Mouse (Mus musculus) gastrocnemius, adult 2 months (tissue): Measurements from ENCODE around the gene Clec11a. TPM values are rescaled to one million over a fixed set of nuclear protein-coding genes. Genes with fewer than 3 reads are reported as not detected.

Experiments used
- DNase-seq: peaks from one replicate; pipeline ENCODE4 v3.0.0; 2022
- H3K27ac ChIP-seq: fragments of 200-600 bp; 2 replicates; pipeline ENCODE4 v1.8.1; 2022; ENCODE audit warnings: mild to moderate bottlenecking
- H3K4me3 ChIP-seq: fragments of 200-600 bp; 2 replicates; pipeline ENCODE4 v1.8.1; 2022; ENCODE audit warnings: mild to moderate bottlenecking, moderate library complexity
- CTCF ChIP-seq: fragments of 200-600 bp; IDR thresholded peaks from 2 replicates; pipeline ENCODE4 v1.8.1; 2022; ENCODE audit warnings: antibody characterized with exemption, mild to moderate bottlenecking, moderate library complexity
- intact Hi-C: fragments of 180-260 bp; cut with DNase I; formaldehyde crosslinking; loops from one replicate; pipeline ENCODE4 v1.15.1; 2025
- long read RNA-seq, 2 experiments: library from polyadenylated mRNA; stranded (forward); transcript quantifications; one replicate each; pipeline ENCODE4 v2.0.0; 2021
- total RNA-seq, 2 experiments: library from RNA; stranded (reverse); gene quantifications; 2 replicates each; pipeline ENCODE4 v1.2.3; 2021

Gene Clec11a
- total RNA-seq, result 1 to 10 TPM in 1 of 2 experiments, under 1 TPM in 1; 0.59 to 2.2 TPM
- long read RNA-seq, experiment 1, partial matches to known transcripts, result 0 of 5 reads
- long read RNA-seq, experiment 1, other reads (novel, unspliced or antisense), result 3 of 5 reads
- long read RNA-seq, experiment 2, partial matches to known transcripts, result 0 of 1 reads
- long read RNA-seq, experiment 2, other reads (novel, unspliced or antisense), result 1 of 1 reads

DNA sequence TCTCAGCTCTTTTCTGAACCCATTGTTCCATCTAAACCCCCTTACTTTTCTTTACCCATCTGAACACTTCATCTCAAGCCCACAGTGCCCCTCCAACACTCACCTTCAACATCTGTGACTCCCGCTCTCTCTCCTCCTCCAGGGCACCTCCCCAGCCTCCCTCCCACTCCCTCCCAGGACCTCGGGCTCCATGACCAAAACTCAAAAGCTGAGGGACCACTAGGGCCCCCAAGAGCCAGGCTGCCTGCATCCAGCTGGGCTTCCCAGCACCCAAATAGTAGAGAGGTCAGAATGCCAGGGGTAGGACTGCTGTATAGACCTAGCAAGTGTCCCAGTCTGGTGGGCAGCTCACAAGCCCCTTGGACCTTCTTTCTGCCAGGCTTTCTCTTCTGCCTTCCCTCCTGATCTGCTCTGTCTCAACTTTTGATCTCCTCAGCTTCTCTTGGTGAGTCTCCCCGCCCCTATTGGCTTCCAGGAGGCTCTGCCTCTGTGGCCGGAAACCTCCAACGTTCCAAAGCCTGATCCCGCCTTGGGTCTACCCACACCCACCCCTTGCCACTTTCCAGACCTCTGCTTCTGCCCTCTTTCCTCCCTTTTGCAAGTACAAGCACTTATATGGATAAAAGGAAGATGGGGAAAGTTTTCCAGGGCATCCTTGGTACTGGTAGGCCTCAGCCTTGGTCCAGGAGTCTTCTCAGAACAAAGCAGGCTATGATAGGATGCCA is at the start of gene Clec11a:
TSS of gene Clec11a (minus strand) at position 387 of the 725 bp plus-strand sequence.
- TF ChIP-seq CTCF, result no peak
- Histone ChIP-seq H3K4me3 (peak within 1 kb of the TSS; percentile 82), H3K27ac (peak within 1 kb of the TSS; percentile 97)
- peak; percentile 46 for DNase-seq
- intact Hi-C loops, result loop anchor here (5.0 kb wide), 1 partner anchor 44 kb away; the partner anchor contains the start of gene Gm15517

DNA sequence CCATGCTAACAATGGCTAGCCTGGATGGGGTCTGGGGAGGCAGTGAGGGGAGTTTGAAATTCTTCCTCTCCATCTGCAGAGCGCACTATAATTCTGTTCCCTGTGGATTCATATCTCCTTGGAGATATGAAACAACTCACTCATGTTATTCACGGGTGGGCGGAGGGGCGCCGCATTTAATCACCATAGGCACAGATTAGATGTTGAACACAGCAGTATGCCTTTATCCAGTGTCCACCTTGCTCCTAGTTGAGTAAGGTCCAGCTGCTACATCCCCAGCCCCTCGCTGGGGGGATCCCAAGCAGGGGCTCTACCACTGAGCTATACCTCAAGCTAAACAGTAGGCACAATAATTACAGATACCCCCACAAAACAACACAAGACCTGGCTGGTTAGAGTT is 48.7 kb upstream of the Clec11a start:
- Histone ChIP-seq H3K27ac (no peak overlapping the region), H3K4me3 (no peak overlapping the region)
- TF ChIP-seq CTCF, result no peak
- no peak for DNase-seq
- intact Hi-C loops, result no loop called here

DNA sequence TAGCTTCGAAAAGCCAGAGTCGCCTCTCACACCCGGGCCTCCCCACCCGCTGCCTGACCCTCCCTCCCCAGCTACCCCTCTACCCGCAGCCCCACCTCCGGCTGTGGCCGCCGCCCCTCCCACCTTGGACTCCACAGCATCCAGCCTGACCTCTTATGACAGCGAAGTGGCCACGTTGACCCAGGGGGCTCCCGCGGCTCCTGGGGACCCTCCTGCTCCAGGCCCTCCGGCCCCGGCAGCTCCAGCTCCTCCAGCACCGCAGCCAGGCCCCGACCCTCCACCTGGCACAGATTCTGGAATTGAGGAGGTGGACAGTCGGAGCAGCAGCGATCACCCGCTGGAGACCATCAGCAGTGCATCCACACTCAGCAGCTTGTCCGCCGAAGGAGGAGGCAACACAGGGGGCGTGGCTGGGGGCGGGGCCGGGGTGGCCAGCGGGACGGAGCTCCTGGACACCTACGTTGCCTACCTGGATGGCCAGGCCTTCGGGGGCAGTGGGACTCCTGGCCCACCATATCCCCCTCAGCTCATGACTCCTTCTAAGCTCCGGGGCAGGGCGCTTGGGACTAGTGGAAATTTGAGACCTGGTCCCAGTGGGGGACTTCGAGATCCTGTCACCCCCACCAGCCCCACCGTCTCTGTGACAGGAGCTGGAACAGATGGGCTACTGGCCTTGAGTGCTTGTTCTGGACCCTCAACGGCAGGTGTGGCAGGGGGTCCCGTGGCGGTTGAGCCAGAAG is 47.1 kb upstream of the Clec11a start:
- TF ChIP-seq CTCF, result no peak
- no peak for DNase-seq
- Histone ChIP-seq H3K4me3 (no peak overlapping the region), H3K27ac (no peak overlapping the region)
- intact Hi-C loops, result no loop called here

DNA sequence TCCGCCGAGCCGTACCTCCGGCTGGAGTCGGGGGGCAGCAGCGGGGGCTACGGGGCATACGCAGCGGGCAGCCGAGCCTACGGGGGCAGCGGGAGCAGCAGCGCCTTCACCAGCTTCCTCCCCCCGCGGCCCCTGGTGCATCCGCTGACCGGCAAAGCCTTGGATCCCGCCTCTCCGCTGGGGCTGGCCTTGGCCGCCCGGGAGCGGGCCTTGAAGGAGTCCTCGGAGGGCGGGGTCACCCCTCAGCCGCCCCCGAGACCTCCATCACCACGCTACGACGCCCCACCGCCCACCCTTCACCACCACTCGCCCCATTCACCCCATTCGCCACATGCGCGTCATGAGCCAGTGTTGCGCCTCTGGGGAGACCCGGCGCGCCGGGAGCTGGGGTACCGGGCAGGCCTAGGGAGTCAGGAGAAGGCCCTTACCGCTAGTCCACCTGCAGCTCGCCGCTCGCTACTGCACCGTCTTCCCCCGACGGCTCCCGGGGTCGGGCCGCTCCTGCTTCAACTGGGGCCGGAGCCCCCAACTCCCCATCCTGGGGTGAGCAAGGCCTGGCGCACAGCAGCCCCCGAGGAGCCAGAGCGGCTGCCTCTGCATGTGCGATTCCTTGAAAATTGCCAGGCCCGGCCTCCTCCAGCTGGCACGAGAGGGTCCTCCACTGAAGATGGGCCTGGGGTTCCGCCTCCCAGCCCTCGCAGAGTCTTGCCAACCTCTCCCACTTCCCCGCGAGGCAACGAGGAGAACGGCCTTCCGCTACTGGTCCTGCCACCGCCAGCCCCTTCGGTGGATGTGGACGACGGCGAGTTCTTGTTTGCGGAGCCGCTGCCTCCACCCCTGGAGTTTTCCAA is 46.3 kb upstream of the Clec11a start:
- no peak for TF ChIP-seq CTCF
- Histone ChIP-seq H3K27ac (no peak overlapping the region), H3K4me3 (no peak overlapping the region)
- intact Hi-C loops, result no loop called here
- no peak for DNase-seq

DNA sequence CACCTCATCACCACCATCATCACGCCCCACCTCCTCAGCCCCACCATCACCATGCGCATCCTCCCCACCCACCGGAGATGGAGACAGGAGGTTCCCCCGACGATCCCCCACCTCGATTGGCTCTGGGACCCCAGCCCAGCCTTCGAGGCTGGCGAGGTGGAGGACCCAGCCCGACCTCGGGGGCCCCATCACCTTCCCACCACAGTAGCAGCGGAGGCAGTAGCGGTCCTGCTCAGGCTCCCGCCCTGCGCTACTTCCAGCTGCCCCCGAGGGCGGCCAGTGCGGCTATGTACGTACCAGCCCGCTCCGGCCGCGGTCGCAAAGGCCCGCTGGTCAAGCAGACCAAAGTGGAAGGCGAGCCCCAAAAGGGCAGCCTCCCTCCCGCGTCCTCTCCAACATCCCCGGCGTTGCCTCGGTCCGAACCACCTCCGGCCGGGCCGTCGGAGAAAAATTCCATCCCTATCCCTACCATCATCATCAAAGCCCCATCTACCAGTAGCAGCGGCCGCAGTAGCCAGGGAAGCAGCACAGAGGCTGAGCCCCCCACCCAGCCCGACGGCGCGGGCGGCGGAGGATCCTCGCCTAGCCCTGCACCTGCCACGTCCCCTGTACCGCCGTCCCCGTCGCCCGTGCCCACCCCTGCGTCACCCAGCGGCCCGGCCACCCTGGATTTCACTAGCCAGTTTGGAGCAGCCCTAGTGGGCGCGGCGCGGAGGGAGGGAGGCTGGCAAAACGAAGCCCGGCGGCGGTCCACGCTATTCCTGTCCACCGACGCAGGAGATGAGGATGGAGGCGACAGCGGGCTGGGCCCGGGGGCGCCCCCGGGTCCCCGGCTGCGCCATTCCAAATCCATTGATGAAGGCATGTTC is 45.4 kb upstream of the Clec11a start:
- Histone ChIP-seq H3K4me3 (no peak overlapping the region), H3K27ac (no peak overlapping the region)
- no peak for DNase-seq
- TF ChIP-seq CTCF, result no peak
- intact Hi-C loops, result loop anchor here (1.0 kb wide), 1 partner anchor 90 kb away; no protein-coding TSS in a partner anchor

DNA sequence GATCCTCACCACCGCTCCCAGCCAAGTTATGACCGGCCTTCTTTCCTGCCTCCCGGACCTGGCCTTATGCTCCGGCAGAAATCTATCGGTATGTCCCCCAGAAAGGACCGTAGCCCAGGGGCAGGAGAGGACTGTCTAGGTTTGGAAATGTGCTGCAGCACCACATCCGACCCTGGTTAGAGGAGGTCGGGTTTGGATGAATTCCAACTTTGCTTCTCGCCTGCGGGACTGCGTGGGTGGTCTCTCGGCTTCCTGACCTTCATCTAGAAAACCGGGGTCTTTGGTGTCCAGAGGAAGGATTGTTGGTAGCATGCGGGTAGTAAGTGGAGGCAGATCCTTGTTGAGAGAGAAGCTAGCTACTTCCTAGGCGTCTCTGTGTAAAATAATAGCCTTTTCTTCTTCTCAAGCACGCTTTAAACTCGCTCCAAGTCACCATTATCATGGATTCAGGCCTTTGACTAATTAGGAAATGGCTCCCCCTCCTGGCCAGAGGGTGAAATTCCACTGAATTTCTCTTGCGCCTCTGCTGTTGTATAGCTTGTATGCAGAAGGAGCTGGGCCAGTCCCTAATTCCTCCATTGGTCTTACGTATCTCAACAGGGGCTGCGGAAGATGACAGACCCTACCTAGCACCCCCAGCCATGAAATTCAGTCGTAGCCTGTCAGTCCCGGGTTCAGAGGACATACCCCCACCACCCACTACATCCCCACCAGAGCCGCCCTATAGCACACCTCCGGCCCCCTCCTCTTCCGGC is 44.4 kb upstream of the Clec11a start:
- peak; percentile 89 for TF ChIP-seq CTCF
- intact Hi-C loops, result loop anchor here (1.0 kb wide), 1 partner anchor 89 kb away; no protein-coding TSS in a partner anchor
- peak; percentile 77 for DNase-seq
- Histone ChIP-seq H3K4me3 (peak overlapping the region; percentile 51), H3K27ac (no peak overlapping the region)

DNA sequence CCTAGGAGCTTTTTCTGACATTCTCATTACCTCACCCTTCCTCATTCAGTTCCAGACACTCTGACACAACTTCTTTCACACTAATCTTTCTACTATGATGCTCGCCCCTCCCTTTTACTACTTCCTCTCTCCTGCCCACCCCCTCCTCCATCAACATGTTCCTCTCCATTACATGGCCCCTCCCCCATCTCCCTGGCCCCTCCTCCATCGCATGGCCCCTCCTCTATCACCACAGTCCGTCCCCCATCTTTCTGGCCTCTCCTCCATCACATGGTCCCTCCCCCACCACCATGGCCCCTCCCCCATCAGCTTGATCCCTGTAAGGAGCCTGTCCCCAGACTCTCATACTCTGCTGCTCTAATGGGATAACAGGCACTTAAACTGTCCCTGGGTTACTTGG is 42.3 kb upstream of the Clec11a start:
- H3K4me3 ChIP-seq, result no peak overlapping the region
- no peak for DNase-seq
- H3K27ac ChIP-seq, result no peak overlapping the region
- TF ChIP-seq CTCF, result no peak
- intact Hi-C loops, result no loop called here

DNA sequence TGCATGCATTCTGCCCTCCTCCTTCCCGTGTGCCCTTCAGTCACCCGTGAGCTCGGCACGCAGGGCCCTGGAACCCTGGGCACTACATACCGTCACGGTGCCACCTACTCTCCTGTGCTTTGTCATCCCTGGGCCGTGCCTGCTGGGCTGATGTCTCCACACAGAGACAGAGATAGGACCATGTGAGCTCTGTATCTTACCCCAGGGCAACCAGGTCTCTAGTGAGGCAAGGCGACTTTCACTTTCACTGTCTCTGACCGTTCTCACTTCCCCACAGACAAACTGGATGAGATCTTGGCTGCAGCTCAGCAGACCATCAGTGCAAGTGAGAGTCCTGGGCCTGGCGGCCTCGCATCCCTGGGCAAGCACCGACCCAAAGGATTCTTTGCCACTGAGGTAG is 37.9 kb upstream of the Clec11a start:
- no peak overlapping the region for H3K27ac ChIP-seq
- no peak for TF ChIP-seq CTCF
- intact Hi-C loops, result no loop called here
- no peak for DNase-seq
- H3K4me3 ChIP-seq, result peak overlapping the region; percentile 30

DNA sequence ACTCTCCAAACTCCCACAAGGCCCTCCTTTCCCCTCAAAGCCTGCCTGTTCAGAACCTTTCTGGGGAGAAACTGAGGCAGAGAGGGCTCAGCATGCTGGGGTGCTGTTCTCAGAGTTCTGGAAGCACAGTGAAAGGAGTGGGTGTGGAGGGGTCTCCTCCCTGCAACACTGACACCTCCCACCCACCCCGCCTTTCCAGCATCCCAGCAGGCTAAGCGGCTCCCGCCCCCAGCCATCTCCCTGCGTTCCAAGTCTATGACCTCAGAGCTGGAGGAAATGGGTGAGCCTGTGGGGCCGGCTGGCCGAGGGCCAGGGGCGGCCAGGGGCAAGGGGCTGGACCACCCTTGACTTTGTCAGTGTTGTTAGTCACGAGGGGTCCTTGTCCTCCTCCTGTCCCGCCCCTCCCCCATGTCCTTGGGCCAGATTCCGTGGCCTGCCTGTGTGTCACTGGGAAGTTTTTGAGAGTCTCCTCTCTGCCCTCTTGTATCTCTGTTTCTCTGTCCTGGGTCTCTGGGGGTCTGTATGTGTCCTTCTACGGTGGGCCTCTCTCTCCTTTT is 36.8 kb upstream of the Clec11a start:
- Histone ChIP-seq H3K4me3 (no peak overlapping the region), H3K27ac (no peak overlapping the region)
- intact Hi-C loops, result no loop called here
- TF ChIP-seq CTCF, result no peak
- no peak for DNase-seq

DNA sequence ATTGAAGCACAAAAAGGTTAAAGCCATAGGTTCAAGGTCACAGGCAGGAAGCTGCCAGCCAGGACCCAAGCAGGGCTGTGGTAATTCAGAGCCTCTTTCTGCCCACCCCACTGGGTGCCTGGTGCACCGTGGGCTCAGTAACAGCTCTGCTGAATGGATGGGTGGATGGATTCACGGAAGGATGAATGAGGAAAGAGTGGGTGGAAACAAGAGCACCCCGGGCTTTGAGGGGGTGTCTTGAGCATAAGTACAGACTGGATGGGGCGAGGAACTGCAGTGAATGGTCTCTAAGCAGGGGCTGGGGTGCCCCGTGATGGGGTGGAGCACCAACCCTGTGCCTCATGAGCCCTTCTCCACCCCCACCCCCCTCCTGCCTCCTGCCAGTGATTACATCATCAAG is 35.0 kb upstream of the Clec11a start:
- Histone ChIP-seq H3K27ac (no peak overlapping the region), H3K4me3 (no peak overlapping the region)
- intact Hi-C loops, result no loop called here
- no peak for DNase-seq
- TF ChIP-seq CTCF, result no peak

DNA sequence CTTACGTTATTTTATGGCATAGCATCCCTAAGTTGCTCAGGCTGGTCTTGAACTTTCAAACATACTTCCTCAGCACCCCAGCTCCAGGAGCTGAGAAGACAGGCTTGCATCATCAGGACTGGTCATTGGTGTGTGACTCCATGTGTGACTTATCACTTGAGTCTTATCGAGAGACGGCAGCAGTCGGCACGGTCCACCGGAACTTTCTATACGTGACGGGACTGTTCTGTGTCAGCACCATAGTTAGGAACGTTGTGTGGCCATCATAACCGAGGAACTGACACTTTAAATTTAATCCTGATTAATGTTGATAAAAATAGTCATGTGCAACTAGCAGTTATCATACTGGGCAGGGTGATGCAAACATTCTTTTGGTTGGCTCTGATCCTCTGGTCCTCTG is 34.4 kb upstream of the Clec11a start:
- intact Hi-C loops, result no loop called here
- Histone ChIP-seq H3K4me3 (no peak overlapping the region), H3K27ac (no peak overlapping the region)
- DNase-seq, result no peak
- TF ChIP-seq CTCF, result no peak
